Mouse (Mus musculus) C2C12 (cell line): ENCODE measurements around the gene Cdca3.
A peak's percentile ranks its signal among the peaks of the same experiment; 100 is the strongest.

Experiments
- CEBPB ChIP-seq: IDR thresholded peaks from one replicate; pipeline ENCODE4 v1.6.1; 2011; ENCODE audit warnings: low read depth, mild to moderate bottlenecking, control low read depth, moderate library complexity
- CTCF ChIP-seq: IDR thresholded peaks from one replicate; pipeline ENCODE4 v1.5.1; 2011; ENCODE audit not compliant: control insufficient read depth, insufficient read depth, insufficient read length
- FOSL1 ChIP-seq: IDR thresholded peaks from one replicate; pipeline ENCODE4 v1.8.0; 2011; ENCODE audit warnings: mild to moderate bottlenecking, low read length; ENCODE audit not compliant: poor library complexity, insufficient read depth, severe bottlenecking
- MAX ChIP-seq: IDR thresholded peaks from one replicate; pipeline ENCODE4 v1.6.1; 2011; ENCODE audit warnings: mild to moderate bottlenecking, control low read depth
- MYOD1 ChIP-seq: IDR thresholded peaks from one replicate; pipeline ENCODE4 v1.6.1; 2011; ENCODE audit warnings: low read depth; ENCODE audit not compliant: control insufficient read depth, insufficient read length
- MYOG ChIP-seq: IDR thresholded peaks from one replicate; pipeline ENCODE4 v1.6.1; 2011; ENCODE audit not compliant: control insufficient read depth, insufficient read length; ENCODE audit errors: extremely low read depth
- USF1 ChIP-seq: IDR thresholded peaks from one replicate; pipeline ENCODE4 v1.6.1; 2011; ENCODE audit warnings: low read depth, mild to moderate bottlenecking, control low read depth, moderate library complexity

DNA sequence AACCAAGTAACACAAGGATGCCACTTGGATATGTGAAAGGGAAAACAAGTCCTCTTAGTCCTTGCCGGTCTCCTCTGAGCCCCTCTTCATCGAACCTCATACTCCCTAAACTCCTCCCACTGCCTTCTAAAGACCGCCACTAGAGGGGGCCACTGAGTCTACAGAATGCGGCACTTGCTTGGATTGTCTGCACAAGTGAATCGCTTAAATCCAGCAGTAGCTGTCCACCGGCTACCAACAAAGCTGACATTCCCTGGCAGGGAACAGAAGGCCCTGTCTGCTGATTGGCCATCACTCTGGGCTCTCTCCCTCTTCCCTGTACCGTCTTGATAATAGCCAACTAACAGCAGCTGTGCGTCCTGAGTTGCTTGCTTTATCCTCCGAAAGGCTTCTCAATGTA lies 18.0 kb downstream of the Cdca3 start:
- TF ChIP-seq CTCF (peak; percentile 48), CEBPB (no peak), MYOG (no peak), USF1 (no peak), MAX (no peak), MYOD1 (no peak), FOSL1 (no peak)
